Mouse (Mus musculus): ENCODE measurements around the gene Gap43. TPM values are rescaled to one million over a fixed set of nuclear protein-coding genes. Genes with fewer than 3 reads are reported as not detected.
"Not testable (repeated sequence)": the region's sequence is repeated elsewhere in the genome, so short reads cannot be mapped to it uniquely, and the experiment has no call there.

Gap43 gene
- total RNA-seq, 2 experiments from 2014 or later: 37.6 to 69.0 TPM

DNA sequence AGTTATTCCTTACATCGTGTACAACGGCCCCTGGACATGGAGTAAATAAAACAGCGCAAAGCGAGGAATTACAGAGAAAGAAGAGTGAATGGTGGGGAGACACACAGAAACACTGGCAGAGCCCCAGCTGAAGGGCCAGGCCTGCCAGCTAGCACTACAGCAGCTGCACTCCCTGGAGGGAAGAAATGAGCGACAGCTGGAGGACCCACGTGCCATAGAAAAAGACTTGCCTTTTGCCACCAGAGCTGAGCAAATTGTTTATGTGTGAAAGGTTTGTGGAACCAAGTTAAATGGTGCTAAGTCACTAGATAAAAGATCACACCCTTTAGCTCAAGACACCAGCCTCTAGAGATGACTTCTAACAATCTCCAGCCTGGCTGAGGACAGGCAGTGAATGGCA, 37.0 kb downstream of the Gap43 start:
- DNase-seq (ENCODE audit: low spot score in 2 of 2): no peak

GRCm38 (mm10) chr16:42294481-42294880, 46.0 kb downstream of the Gap43 start:
- no peak for DNase-seq (ENCODE audit: low spot score in 2 of 2)

- no peak for DNase-seq (ENCODE audit: low spot score in 2 of 2)
These were observed 46.4 kb downstream of the Gap43 start for GRCm38 (mm10) chr16:42294056-42294455.

- no peak for DNase-seq (ENCODE audit: low spot score in 2 of 2)
These were observed 48.9 kb downstream of the Gap43 start for GRCm38 (mm10) chr16:42291572-42291971.

DNA sequence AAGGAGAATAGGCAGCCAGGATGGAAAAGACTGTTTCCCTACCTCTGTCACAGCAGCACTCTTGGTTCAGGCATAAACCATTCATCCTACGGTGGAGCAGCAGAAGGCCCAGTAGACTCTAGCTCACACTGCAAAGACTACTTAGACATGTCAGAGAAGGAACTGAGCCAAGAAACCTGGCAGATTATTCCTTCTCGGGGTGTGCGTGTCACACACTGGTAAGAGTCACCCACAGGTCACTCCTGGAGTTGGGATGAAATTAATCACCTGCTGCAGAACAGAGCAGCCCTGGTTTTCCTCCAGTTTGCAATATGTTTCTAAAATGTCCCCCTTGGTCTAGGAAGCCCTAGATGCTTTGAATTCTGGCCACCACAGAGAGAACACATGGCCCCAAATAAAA, 56.4 kb downstream of the Gap43 start:
- DNase-seq (ENCODE audit: low spot score in 2 of 2): no peak

DNA sequence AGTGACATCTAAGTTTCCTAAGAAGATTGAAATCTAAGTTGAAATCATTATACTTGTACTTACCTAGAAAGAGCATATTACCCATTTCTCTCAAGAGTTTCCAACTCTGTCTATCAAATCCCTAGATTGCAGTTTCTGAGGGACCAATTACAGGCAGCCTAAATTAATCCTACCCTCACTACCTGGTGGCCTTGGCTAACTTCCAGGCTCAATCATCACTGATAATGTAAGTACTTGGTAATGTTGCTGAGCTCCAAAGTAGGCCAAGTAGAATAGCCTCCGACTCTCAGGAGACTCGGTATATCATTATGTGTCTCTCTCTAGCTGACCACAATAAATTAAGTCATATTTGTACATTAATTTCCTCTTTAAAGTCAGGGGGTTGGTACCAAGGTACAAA, 62.7 kb downstream of the Gap43 start:
- no peak for DNase-seq (ENCODE audit: low spot score in 2 of 2)

- DNase-seq (ENCODE audit: low spot score in 2 of 2): no peak
These were observed 63.2 kb downstream of the Gap43 start for GRCm38 (mm10) chr16:42277268-42277667.

- DNase-seq (ENCODE audit: low spot score in 2 of 2): peak; percentile 29 to 50
These were observed 64.0 kb downstream of the Gap43 start for GRCm38 (mm10) chr16:42276216-42277141.

DNA sequence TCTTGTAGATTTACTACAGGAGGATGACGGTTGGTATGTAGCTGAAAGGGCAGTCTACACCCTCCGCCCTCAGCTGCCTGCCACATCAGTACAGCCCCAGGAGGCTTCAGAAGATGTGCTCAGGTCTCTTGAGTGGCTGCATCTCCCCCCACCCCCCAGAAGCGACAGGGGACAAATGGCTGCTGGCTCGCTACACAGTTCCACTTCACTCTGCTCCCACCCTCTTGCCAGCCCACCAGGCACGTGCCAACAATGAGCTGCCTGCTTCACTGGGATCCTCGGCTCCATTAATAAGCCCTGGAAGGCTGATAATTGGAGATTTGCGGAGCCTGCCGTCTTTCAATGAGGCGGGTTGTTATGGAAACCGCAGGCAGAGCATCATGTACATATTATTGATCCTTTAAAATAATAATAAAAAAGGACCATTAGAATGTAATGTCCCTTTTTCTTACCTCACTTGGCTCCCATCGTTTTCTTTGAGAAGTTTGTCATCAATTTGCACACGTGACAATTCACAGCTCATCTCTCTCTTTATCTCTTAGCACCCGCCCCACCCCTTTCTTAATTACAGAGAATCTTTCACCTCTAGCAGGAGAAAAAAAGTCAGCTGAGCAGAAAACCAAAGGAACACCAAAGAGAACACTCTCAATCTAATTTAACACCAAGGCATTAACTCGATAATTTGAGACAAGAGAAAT, 64.8 kb downstream of the Gap43 start:
- DNase-seq (ENCODE audit: low spot score in 2 of 2): no peak

DNA sequence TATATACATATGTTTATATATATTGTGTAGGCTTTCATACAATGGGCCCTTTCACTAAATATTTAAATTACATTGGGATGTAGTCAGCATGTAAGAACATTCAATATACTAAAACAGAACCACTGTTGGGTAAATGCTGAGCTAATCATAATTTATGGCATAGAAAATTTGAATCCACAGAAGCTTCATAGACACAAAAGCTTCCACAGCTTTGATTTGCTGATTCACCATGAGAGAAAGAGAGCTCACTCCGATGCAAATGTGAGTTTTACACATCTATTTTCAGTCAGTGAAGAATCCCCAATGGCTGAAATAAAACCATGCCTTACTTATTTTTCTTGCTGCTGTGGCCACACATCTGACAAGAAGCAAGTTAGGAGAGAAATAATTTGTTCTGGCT, 69.2 kb downstream of the Gap43 start:
- no peak for DNase-seq (ENCODE audit: low spot score in 2 of 2)

DNA sequence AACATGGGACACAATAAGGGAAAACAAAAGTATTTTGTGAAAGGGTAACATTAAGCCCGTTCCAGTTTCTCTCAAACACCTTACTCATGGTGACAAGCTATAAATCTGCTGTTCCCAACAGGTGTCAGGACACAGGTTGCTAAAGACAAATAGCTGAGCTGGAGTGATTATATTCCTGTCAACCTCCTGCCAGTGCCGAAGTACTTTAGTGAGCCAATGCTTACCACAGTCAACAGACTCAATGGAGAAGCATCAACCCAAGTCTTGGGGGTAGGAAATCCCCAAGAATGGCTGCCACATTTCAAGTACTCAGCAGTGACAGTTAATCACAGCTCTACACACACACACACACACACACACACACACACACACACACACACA, 70.9 kb downstream of the Gap43 start:
- DNase-seq (ENCODE audit: low spot score in 2 of 2): no peak

DNA sequence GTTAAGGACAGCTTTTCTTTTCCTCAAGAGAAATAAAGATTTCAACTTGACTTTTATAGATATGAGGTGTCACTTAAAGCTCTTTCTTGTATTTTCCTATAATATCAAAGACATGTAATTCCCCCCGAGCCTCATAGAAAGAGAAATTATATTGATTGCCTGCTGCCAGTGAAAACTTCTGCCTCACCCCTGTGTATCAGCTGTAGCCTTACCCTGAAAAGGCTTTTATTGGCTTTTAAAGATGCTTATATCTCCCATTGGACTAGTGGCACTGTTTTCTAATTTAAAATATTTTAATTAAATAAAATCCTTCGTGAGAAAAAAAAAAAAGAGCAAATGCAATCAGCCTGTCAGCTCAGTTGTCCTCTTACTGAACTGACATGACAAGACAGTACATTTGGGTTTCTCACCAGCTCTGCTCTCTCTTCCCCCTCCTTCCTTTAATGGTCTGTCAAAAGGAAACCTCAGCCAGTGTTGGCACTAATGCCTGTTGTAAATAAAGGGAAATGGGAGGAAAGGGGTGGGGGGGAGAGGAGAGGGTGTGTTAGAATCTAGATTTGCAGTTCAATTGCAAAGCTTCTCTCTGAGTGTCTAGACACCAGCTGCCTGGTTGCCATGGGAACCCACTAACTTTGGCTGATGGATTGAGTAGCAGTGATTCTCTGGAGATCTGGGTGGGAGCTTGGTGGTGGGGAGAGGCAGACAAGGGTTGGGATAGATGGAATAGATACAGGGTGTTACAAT, 71.4 kb downstream of the Gap43 start:
- DNase-seq (ENCODE audit: low spot score in 2 of 2): no peak

DNA sequence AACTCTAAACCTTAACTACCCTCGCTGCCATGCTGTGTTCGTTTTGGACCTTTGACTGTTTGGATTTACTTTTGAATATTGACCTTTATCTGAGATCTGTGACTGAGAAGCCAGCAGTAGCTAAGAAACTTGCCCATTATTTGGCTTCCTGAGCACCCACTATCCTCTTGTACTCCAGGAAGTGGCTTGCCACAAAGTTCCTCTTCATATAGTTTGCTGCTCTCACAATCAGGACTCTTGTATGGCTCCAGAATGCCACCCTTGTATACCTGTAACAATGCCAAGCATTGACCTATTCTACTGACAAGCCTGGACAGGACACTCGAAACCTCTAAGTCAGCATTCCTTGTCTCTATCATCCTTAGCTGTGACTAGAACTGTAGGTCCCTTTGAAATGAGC, 75.3 kb downstream of the Gap43 start:
- no peak for DNase-seq (ENCODE audit: low spot score in 2 of 2)

- DNase-seq (ENCODE audit: low spot score in 2 of 2): no peak
These were observed 77.4 kb downstream of the Gap43 start for GRCm38 (mm10) chr16:42262935-42263542.

GRCm38 (mm10) chr16:42255693-42256092, 84.8 kb downstream of the Gap43 start:
- DNase-seq (ENCODE audit: low spot score in 2 of 2): no peak

DNA sequence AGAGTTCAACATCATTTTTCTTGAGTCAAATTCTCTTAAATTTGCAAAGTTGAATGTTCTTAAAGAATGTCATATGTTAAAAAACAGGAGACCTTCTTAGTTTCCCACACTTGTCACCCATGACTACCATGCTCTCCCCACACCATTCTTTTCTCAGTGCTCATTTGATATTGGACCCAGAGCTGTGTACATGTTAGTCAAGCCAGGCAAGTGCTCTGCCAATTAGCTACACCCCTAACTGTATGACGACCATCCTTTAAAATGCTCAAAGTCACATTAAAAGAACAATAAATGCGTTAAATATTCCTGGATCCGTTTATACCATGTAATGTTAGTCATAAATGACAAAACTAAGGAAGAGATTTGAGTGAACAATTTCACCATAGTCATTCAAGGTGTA, 85.2 kb downstream of the Gap43 start:
- no peak for DNase-seq (ENCODE audit: low spot score in 2 of 2)

DNA sequence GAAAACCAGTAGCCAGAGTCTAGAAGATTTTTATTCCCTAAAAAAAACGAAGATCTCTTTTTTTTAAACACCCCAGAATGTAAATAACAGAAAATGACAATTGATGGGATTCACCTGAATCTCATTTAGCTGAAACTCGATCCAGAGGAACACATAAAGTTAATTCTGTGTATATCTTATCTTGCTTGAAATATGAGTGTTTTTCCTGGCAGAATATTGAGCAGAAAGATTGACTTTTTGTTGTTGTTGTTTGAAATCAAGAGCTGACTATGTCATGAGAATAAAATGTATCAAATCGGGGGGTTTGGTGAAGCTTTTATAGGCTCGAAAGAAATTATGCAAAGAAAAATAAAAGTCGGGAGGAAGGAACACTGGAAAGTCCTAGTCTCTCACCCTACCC, 88.2 kb downstream of the Gap43 start:
- DNase-seq (ENCODE audit: low spot score in 2 of 2): no peak

DNA sequence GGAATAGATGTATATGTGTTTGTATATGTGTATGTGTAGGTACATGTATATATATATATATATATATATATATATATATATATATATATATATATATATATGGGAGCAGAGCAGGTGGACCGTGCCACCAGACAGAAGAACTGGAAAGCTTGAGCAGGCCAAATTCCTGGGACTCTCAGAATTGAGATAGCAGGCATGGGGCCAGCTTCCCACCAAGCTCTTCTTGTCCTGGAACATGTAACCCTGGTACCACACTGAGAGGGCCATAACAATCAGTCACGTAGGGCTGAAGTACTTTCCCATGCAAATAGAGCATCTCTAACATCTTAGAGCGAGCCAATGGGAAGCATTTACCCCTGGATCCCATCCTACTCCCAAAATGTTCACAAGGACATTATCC, 96.3 kb downstream of the Gap43 start:
- not testable (repeated sequence) for DNase-seq (ENCODE audit: low spot score in 2 of 2)

DNA sequence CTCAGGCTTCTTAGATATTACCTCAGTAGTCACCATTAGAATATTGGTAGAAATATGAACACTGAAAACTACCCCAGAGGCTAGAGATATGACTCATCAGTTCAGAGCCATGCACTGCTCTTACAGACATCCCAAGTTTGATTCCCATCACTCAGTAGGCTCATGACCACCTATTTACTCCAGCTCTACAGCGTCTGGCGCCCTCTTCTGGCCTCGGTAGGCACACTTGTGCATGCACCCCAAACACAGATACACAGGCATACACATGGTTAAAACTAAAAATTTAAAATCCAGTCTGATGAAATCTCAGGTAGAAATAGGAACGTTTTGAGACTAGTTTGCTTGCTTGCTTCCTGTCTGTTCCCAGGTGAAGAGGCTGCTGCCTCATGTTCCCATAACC, 109.1 kb downstream of the Gap43 start:
- DNase-seq (ENCODE audit: low spot score in 2 of 2): no peak

Measured in adrenal gland, postnatal 4 days (tissue).